Mouse (Mus musculus): ENCODE measurements at regions not wholly inside any gene's neighbourhood (a gene's known extent, or its start where the extent isn't known, plus 50 kb on each side); places are given as distances from the start of the nearest gene placed in this dataset.

GRCm38 (mm10) chr15:97182617-97183038 is 64.3 kb upstream of the Pced1b start:
- no peak for TF ChIP-seq GATA1 (IDR thresholded peaks at IDR 0.05; ENCODE audit: borderline replicate concordance, low read length)
- no peak for TF ChIP-seq FLI1 (IDR thresholded peaks at IDR 0.05; ENCODE audit: low read length)

All from megakaryocyte, embryonic 14.5 days (primary cell).